Mouse (Mus musculus) embryonic fibroblast, embryonic 13.5 days (primary cell): Measurements from ENCODE around the gene Rexo5. TPM values are rescaled to one million over a fixed set of nuclear protein-coding genes. Genes with fewer than 3 reads are reported as not detected.
A peak's percentile ranks its signal among the peaks of the same experiment; 100 is the strongest.

Source experiments
- H3K27ac ChIP-seq: 2 replicates; pipeline ENCODE4 v1.5.1; 2012; ENCODE audit warnings: low read length, control low read depth, inconsistent platforms; ENCODE audit not compliant: insufficient read depth
- H3K4me1 ChIP-seq: 2 replicates; pipeline ENCODE4 v1.6.1; 2011; ENCODE audit warnings: low read length; ENCODE audit not compliant: control insufficient read depth, insufficient read depth
- H3K4me3 ChIP-seq: 2 replicates; pipeline ENCODE4 v1.5.1; 2011; ENCODE audit warnings: mild to moderate bottlenecking, control low read depth, low read length; ENCODE audit not compliant: insufficient read depth
- CTCF ChIP-seq: IDR thresholded peaks from 2 replicates; pipeline ENCODE4 v1.5.1; 2011; ENCODE audit warnings: mild to moderate bottlenecking, control low read depth, low read length, moderate library complexity, borderline replicate concordance; ENCODE audit not compliant: insufficient read depth
- POLR2A ChIP-seq: IDR thresholded peaks from 2 replicates; pipeline ENCODE4 v1.6.1; 2011; ENCODE audit warnings: low read depth, mild to moderate bottlenecking, control low read depth, low read length, moderate library complexity
- polyA plus RNA-seq: library from polyadenylated mRNA; stranded (reverse); fragments of >200 nt; gene quantifications from 2 replicates; pipeline ENCODE4 v1.2.4, GENCODE M21; 2011; ENCODE audit warnings: low read depth; ENCODE audit not compliant: missing spikeins, insufficient read length

Gene Rexo5
- polyA plus RNA-seq = 16.2 and 16.4 TPM in 2 replicates

GRCm38 (mm10) chr7:119793586-119794250 lies at the start of gene Rexo5, which contains the start of gene Eri2:
Gene Rexo5, plus strand, starts transcription at chr7:119794006.
Gene Eri2, minus strand, starts transcription at chr7:119794058.
- Histone ChIP-seq H3K4me1 (peaks cover 4% of the 10 kb centered on the region; the same call in 1 of the 2 replicates), H3K27ac (0 out of 2 replicates have a peak within 1 kb of the TSS, but pooled peaks have one; percentile 16), H3K4me3 (peak within 1 kb of the TSS; percentile 64)
- TF ChIP-seq CTCF = no peak
- peak; percentile 80 for TF ChIP-seq POLR2A

GRCm38 (mm10) chr7:119744321-119744720 lies 49.5 kb upstream of the Rexo5 start:
- Histone ChIP-seq H3K27ac (no peak overlapping the region), H3K4me1 (no peaks in the 10 kb centered on the region), H3K4me3 (no peak overlapping the region)
- TF ChIP-seq CTCF (no peak), POLR2A (no peak)

GRCm38 (mm10) chr7:119745869-119746268 lies 47.9 kb upstream of the Rexo5 start:
- Histone ChIP-seq H3K27ac (no peak overlapping the region), H3K4me1 (no peaks in the 10 kb centered on the region), H3K4me3 (no peak overlapping the region)
- no peak for TF ChIP-seq CTCF
- no peak for TF ChIP-seq POLR2A

GRCm38 (mm10) chr7:119748761-119749160 lies 45.0 kb upstream of the Rexo5 start:
- no peak for TF ChIP-seq CTCF
- TF ChIP-seq POLR2A = no peak

GRCm38 (mm10) chr7:119749942-119750341 lies 43.9 kb upstream of the Rexo5 start:
- H3K4me1 ChIP-seq = no peaks in the 10 kb centered on the region
- H3K27ac ChIP-seq = no peak overlapping the region
- no peak overlapping the region for H3K4me3 ChIP-seq
- TF ChIP-seq CTCF (no peak), POLR2A (no peak)

More at GRCm38 (mm10) chr7:119748761-119749160, 45.0 kb upstream of the Rexo5 start:
- no peaks in the 10 kb centered on the region for H3K4me1 ChIP-seq
- H3K4me3 ChIP-seq = no peak overlapping the region
- H3K27ac ChIP-seq = no peak overlapping the region

GRCm38 (mm10) chr7:119753696-119754095 lies 40.1 kb upstream of the Rexo5 start:
- Histone ChIP-seq H3K4me1 (no peaks in the 10 kb centered on the region), H3K27ac (no peak overlapping the region), H3K4me3 (no peak overlapping the region)
- no peak for TF ChIP-seq POLR2A
- no peak for TF ChIP-seq CTCF

- Histone ChIP-seq H3K4me1 (no peaks in the 10 kb centered on the region), H3K4me3 (no peak within 1 kb of the TSS)
- TF ChIP-seq CTCF = no peak
- TF ChIP-seq POLR2A = no peak
These were observed 33.3 kb upstream of the Rexo5 start, which contains the start of gene Acsm3 for GRCm38 (mm10) chr7:119760527-119760951. Gene Acsm3, plus strand, starts transcription at chr7:119760923.

GRCm38 (mm10) chr7:119762166-119762697 lies 31.6 kb upstream of the Rexo5 start:
- no peak overlapping the region for H3K4me3 ChIP-seq
- TF ChIP-seq POLR2A = no peak
- TF ChIP-seq CTCF = no peak
- H3K4me1 ChIP-seq = no peaks in the 10 kb centered on the region
- no peak overlapping the region for H3K27ac ChIP-seq

More at GRCm38 (mm10) chr7:119760527-119760951, 33.3 kb upstream of the Rexo5 start, which contains the start of gene Acsm3:
- no peak within 1 kb of the TSS for H3K27ac ChIP-seq

- H3K4me3 ChIP-seq = no peak overlapping the region
- no peaks in the 10 kb centered on the region for H3K4me1 ChIP-seq
- TF ChIP-seq CTCF (no peak), POLR2A (no peak)
- no peak overlapping the region for H3K27ac ChIP-seq
These were observed 29.4 kb upstream of the Rexo5 start for GRCm38 (mm10) chr7:119764377-119764776.

- TF ChIP-seq POLR2A (no peak), CTCF (no peak)
- Histone ChIP-seq H3K4me1 (no peaks in the 10 kb centered on the region), H3K27ac (no peak overlapping the region), H3K4me3 (no peak overlapping the region)
These were observed 26.8 kb upstream of the Rexo5 start for GRCm38 (mm10) chr7:119766996-119767395.

- Histone ChIP-seq H3K4me1 (no peaks in the 10 kb centered on the region), H3K4me3 (no peak overlapping the region), H3K27ac (no peak overlapping the region)
- no peak for TF ChIP-seq POLR2A
- no peak for TF ChIP-seq CTCF
These were observed 23.9 kb upstream of the Rexo5 start for GRCm38 (mm10) chr7:119769895-119770294.
